Mouse (Mus musculus) brain, adult 2 months (tissue): ENCODE results near the gene Eva1a.
A peak's percentile ranks its signal among the peaks of the same experiment; 100 is the strongest.

ENCODE experiments used
- DNase-seq: peaks from one replicate; pipeline ENCODE4 v3.0.0; 2011; ENCODE audit warnings: low read depth, low spot score

The Eva1a gene

DNA sequence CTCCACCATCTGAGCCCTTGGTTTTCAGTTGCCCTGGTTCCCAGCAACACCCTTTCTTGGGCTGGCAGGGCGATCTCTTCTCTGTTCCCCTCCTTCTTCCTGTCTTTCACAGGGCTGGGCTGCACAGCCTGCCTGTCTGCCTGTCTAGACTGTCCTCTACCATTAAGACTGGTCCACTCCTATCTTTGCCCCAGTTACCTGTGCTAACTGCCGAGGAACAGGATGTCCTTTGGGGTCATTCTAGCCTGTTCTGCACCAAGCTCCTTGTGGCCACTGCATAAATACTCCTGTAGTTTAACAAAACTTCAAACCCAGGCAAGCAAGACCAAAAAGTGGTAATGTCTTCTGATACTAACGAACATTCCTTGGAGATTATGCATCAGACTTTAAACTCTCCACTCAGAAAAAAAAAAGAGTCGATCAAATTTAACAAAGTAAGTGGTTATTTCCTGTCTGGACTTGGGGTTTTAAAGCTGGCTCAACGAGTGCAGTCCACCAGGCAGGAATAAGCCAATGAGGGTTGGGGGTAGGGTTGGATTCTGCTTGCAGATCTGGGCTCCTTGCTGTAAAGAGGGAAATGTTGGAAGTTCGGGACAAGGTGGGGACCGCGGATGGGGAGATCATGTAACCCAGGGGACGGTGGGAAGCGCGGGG lies at the start of gene Eva1a:
Eva1a (plus strand) TSS at position 210 of the 654 bp plus-strand sequence.
- no peak for DNase-seq

DNA sequence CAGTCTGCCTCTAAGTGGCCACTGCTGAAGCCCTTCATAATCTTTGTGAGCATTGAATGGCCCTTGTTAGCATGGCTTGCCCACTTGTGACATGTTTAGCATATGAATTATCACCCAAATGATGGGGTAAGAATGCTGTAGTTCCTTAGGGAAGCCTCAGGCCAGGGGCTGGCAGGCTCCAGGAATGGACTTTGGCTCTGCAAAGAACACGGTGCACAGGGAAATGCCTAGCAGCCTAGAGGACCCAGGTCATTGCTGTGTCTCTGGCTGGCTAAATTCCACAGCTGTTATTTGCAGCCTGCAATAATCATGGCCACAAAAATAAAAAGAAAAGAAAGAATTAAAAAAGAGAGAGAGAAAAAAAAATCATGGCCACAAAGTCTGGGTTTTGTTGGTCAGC lies 28.5 kb upstream of the Eva1a start:
- DNase-seq: no peak

- DNase-seq: no peak
Measured at GRCm38 (mm10) chr6:82021074-82021473, 19.8 kb upstream of the Eva1a start.

DNA sequence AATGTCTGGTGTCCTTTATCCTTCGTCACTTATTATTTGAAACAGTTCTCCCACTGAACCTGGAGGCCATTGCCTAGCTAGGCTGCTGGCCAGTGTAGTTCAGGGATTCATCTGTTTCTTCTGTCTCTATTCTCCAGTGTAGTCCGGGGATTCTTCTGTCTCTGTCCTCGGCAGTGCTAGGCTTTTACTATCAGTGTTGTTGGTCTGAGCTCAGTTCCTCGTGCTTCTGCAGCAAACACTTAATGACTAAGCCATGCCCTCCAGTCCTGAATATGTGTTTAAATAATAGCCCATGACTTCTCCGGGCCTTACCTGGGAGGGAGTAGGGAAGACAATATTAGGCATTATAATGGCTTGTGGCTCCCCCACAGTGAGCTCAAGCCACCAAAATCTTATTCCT lies 19.3 kb upstream of the Eva1a start:
- DNase-seq: no peak

GRCm38 (mm10) chr6:82029611-82030510 lies 11.0 kb upstream of the Eva1a start:
- DNase-seq: no peak

GRCm38 (mm10) chr6:82030511-82030884 lies 10.3 kb upstream of the Eva1a start:
- no peak for DNase-seq

GRCm38 (mm10) chr6:82037211-82037610 lies 3.6 kb upstream of the Eva1a start:
- DNase-seq: no peak

DNA sequence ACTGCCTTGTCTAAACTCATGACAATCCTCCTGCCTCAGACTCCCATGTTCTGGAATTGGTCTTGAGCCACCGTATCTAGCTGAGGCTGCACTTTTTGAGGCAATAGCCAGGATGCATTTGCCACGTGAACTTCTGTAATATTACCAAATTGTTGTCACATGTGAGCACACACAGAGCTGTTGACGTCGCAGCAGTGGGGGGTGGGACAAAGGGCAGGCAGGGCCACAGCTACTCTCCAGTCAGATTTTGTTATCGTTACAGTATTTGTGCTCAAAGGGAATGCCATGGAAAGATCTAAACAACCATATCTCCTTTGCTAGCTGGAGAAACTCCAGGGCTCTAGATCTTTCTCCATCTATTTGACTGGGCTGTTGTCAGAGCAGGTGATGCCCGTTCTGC lies 1.6 kb upstream of the Eva1a start:
- DNase-seq: no peak

GRCm38 (mm10) chr6:82039968-82040367 lies 875 bp upstream of the Eva1a start:
- DNase-seq: no peak

- DNase-seq: no peak
Measured at GRCm38 (mm10) chr6:82041488-82042295, 849 bp downstream of the Eva1a start.

- DNase-seq: no peak
Measured at GRCm38 (mm10) chr6:82042296-82043125, 1.7 kb downstream of the Eva1a start.

DNA sequence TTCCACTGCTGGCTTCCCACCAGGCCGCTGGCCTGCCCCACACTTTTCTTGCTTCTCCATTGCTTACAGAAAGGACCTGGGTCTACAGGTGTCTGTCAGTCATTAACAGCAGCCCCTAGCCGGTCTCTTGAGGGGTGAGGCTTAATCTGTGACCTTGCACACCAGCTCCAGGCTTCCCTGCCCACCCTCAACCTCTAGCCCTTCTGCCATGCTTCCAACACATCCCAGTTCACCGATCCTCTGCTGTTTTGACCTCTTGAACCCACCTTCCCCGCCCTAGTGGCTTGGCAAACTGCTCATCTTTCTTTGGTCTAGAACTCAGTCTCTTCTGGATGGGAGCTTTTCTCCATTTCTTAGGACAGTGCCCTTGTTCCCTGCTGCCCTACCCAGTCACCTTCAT lies 2.8 kb downstream of the Eva1a start:
- DNase-seq: no peak

DNA sequence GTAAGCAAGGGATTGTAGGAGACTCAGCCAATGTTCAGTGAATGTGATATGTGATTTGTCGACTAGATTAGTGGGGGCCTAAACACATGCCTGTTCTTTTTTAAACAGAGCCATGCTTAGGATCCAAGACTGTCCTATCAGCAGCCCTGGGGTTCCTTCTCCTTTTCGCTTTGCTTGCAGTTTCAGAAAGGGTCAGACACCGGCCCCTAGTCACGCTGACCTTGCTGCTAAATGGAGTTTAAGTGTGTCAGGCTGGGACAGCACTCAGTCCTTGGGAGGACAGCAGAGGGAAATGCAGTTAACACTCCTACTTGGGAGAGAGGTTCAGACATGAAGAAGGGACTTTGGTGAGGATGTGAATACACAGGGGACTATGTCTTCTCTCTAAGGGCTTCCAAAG lies 3.7 kb downstream of the Eva1a start:
- no peak for DNase-seq

GRCm38 (mm10) chr6:82047977-82048376 lies 7.1 kb downstream of the Eva1a start:
- no peak for DNase-seq

DNA sequence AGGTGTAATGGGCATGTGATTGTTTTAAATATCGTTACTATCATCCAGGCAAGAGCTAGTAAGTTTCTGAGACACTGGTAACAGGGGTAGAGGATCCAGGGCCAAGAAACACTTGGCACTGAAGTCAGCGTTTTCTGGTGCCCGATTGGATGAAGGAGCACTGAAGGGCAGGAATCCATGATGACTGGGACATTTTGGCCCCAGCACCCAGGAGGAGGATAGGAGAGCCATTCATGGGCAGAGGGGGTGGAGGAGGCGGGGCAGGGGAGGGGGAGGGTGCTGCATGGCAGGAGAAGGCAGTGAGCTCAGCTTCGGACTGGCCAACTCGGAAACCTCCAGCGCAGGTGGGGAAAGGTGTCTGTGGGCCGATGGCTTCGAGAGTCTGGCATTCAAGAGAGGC lies 9.4 kb downstream of the Eva1a start:
- peak; percentile 41 for DNase-seq

DNA sequence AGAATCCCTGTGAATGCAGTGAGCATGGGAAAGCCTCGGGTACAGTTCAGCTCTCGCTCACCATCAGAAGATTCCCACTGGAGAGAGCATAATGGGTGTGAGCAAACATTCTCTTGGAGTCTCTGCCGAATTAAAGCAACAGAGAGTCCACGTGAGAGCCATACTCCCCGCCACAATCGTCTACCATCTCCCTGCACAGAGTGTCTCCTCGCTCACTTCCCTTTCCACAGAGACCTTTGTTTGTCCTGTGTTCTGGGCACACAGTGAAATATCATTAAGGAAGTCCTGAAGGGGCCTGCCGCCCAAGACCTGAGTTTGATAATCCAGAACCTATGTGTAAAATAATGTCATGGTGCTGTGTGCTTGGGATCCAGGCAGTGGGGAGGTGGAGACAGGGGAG lies 10.7 kb downstream of the Eva1a start:
- no peak for DNase-seq

- no peak for DNase-seq
Measured at GRCm38 (mm10) chr6:82052047-82052725, 11.3 kb downstream of the Eva1a start.

DNA sequence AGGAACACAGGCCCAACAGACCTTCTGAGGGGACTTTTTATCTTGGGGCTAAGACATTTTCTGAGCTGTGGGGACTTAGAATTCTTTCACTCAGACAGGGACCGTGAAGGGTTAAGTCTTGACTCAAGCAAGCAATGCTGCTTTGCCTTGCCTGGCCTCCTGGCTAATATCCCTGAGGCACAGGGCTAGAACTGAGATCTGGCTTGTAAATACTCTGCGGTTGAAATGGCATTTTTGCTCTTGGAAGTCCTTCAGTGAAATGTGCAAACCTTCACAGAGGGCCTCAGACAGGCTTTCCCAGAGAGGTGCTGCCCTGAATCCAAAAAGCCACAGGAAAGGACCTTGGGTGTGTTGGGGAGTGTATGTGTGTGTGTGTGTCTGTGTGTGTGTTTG lies 11.9 kb downstream of the Eva1a start:
- no peak for DNase-seq

- DNase-seq: no peak
Measured at GRCm38 (mm10) chr6:82054854-82055253, 14.0 kb downstream of the Eva1a start.

- no peak for DNase-seq
Measured at GRCm38 (mm10) chr6:82059896-82060295, 19.1 kb downstream of the Eva1a start.

- no peak for DNase-seq
Measured at GRCm38 (mm10) chr6:82065230-82065629, 24.4 kb downstream of the Eva1a start.
